Mouse (Mus musculus): ENCODE data around the gene Pmepa1. TPM values are rescaled to one million over a fixed set of nuclear protein-coding genes. Genes with fewer than 3 reads are reported as not detected.

The Pmepa1 gene
- polyA plus RNA-seq, 1 experiment from 2014 or later = 6.9 TPM

- H3K9ac ChIP-seq (ENCODE audit: low read length) = no peak overlapping the region
- WGBS = 83% methylated on average over 9 of the region's 9 CpGs
- no peaks in the 10 kb centered on the region for H3K9me3 ChIP-seq (replicated peaks; ENCODE audit: control insufficient read depth, low read length)
- DNase-seq (ENCODE audit: low spot score) = no peak
- ATAC-seq = no peak
- H3K4me1 ChIP-seq (ENCODE audit: control insufficient read depth, insufficient read depth, low read length) = peaks cover 54% of the 10 kb centered on the region
- no peaks in the 10 kb centered on the region for H3K36me3 ChIP-seq (ENCODE audit: control insufficient read depth, insufficient read depth, low read length)
- H3K27ac ChIP-seq (ENCODE audit: low read depth, low read length) = no peak overlapping the region
- no peak overlapping the region for H3K4me3 ChIP-seq (ENCODE audit: low read depth, low read length)
- no peaks in the 10 kb centered on the region for H3K27me3 ChIP-seq (replicated peaks; ENCODE audit: control insufficient read depth, insufficient read depth, low read length)
- H3K4me2 ChIP-seq (ENCODE audit: low read length) = no peak overlapping the region
Observed at GRCm38 (mm10) chr2:173271541-173271940, 4.8 kb downstream of the Pmepa1 start.

- peaks cover 60% of the 10 kb centered on the region for H3K4me1 ChIP-seq (ENCODE audit: control insufficient read depth, insufficient read depth, low read length)
Observed at GRCm38 (mm10) chr2:173270601-173271248, 5.6 kb downstream of the Pmepa1 start.

GRCm38 (mm10) chr2:173270196-173270595, 6.1 kb downstream of the Pmepa1 start:
- 62% methylated on average over 9 of the region's 9 CpGs for WGBS
- Histone ChIP-seq H3K9ac (ENCODE audit: low read length) (no peak overlapping the region), H3K36me3 (ENCODE audit: control insufficient read depth, insufficient read depth, low read length) (no peaks in the 10 kb centered on the region), H3K27me3 (replicated peaks; ENCODE audit: control insufficient read depth, insufficient read depth, low read length) (no peaks in the 10 kb centered on the region), H3K4me3 (ENCODE audit: low read depth, low read length) (no peak overlapping the region), H3K9me3 (replicated peaks; ENCODE audit: control insufficient read depth, low read length) (no peaks in the 10 kb centered on the region), H3K27ac (ENCODE audit: low read depth, low read length) (no peak overlapping the region), H3K4me1 (ENCODE audit: control insufficient read depth, insufficient read depth, low read length) (peaks cover 65% of the 10 kb centered on the region), H3K4me2 (ENCODE audit: low read length) (no peak overlapping the region)
- ATAC-seq (no peak), DNase-seq (ENCODE audit: low spot score) (no peak)

More at GRCm38 (mm10) chr2:173270601-173271248, 5.6 kb downstream of the Pmepa1 start:
- Histone ChIP-seq H3K36me3 (ENCODE audit: control insufficient read depth, insufficient read depth, low read length) (no peaks in the 10 kb centered on the region), H3K27me3 (replicated peaks; ENCODE audit: control insufficient read depth, insufficient read depth, low read length) (no peaks in the 10 kb centered on the region), H3K9ac (ENCODE audit: low read length) (no peak overlapping the region), H3K4me2 (ENCODE audit: low read length) (no peak overlapping the region), H3K4me3 (ENCODE audit: low read depth, low read length) (no peak overlapping the region), H3K9me3 (replicated peaks; ENCODE audit: control insufficient read depth, low read length) (no peaks in the 10 kb centered on the region), H3K27ac (ENCODE audit: low read depth, low read length) (no peak overlapping the region)
- ATAC-seq (no peak), DNase-seq (ENCODE audit: low spot score) (no peak)
- WGBS = 70% methylated on average over 11 of the region's 11 CpGs

- no peak for ATAC-seq
- Histone ChIP-seq H3K36me3 (ENCODE audit: control insufficient read depth, insufficient read depth, low read length) (no peaks in the 10 kb centered on the region), H3K27me3 (replicated peaks; ENCODE audit: control insufficient read depth, insufficient read depth, low read length) (no peaks in the 10 kb centered on the region), H3K27ac (ENCODE audit: low read depth, low read length) (no peak overlapping the region), H3K9me3 (replicated peaks; ENCODE audit: control insufficient read depth, low read length) (no peaks in the 10 kb centered on the region), H3K4me3 (ENCODE audit: low read depth, low read length) (no peak overlapping the region), H3K9ac (ENCODE audit: low read length) (no peak overlapping the region), H3K4me2 (ENCODE audit: low read length) (no peak overlapping the region), H3K4me1 (ENCODE audit: control insufficient read depth, insufficient read depth, low read length) (peaks cover 59% of the 10 kb centered on the region)
- DNase-seq (ENCODE audit: low spot score) = no peak
- WGBS = 87% methylated on average over 3 of the region's 3 CpGs
Observed at GRCm38 (mm10) chr2:173267562-173267961, 8.8 kb downstream of the Pmepa1 start.

- Histone ChIP-seq H3K36me3 (ENCODE audit: control insufficient read depth, insufficient read depth, low read length) (no peaks in the 10 kb centered on the region), H3K27me3 (replicated peaks; ENCODE audit: control insufficient read depth, insufficient read depth, low read length) (no peaks in the 10 kb centered on the region), H3K9ac (ENCODE audit: low read length) (no peak overlapping the region), H3K4me1 (ENCODE audit: control insufficient read depth, insufficient read depth, low read length) (peaks cover 57% of the 10 kb centered on the region), H3K4me2 (ENCODE audit: low read length) (no peak overlapping the region), H3K4me3 (ENCODE audit: low read depth, low read length) (no peak overlapping the region), H3K9me3 (replicated peaks; ENCODE audit: control insufficient read depth, low read length) (no peaks in the 10 kb centered on the region), H3K27ac (ENCODE audit: low read depth, low read length) (no peak overlapping the region)
- ATAC-seq (no peak), DNase-seq (ENCODE audit: low spot score) (no peak)
- 82% methylated on average over 25 of the region's 25 CpGs for WGBS
Observed at GRCm38 (mm10) chr2:173266349-173267112, 9.8 kb downstream of the Pmepa1 start.

- Histone ChIP-seq H3K27ac (ENCODE audit: low read depth, low read length) (no peak overlapping the region; the same call in 1 of the 2 replicates), H3K4me1 (ENCODE audit: control insufficient read depth, insufficient read depth, low read length) (peaks cover 55% of the 10 kb centered on the region), H3K9me3 (replicated peaks; ENCODE audit: control insufficient read depth, low read length) (no peaks in the 10 kb centered on the region), H3K4me2 (ENCODE audit: low read length) (no peak overlapping the region), H3K27me3 (replicated peaks; ENCODE audit: control insufficient read depth, insufficient read depth, low read length) (no peaks in the 10 kb centered on the region), H3K36me3 (ENCODE audit: control insufficient read depth, insufficient read depth, low read length) (no peaks in the 10 kb centered on the region), H3K4me3 (ENCODE audit: low read depth, low read length) (no peak overlapping the region), H3K9ac (ENCODE audit: low read length) (no peak overlapping the region)
- WGBS = 87% methylated on average over 22 of the region's 22 CpGs
- ATAC-seq = no peak
- no peak for DNase-seq (ENCODE audit: low spot score)
Observed at GRCm38 (mm10) chr2:173265468-173266265, 10.7 kb downstream of the Pmepa1 start.

GRCm38 (mm10) chr2:173264467-173265128, 11.7 kb downstream of the Pmepa1 start:
- ATAC-seq (peak; percentile 81), DNase-seq (ENCODE audit: low spot score) (peak; percentile 93)
- H3K27ac ChIP-seq (ENCODE audit: low read depth, low read length) = no peak overlapping the region; the same call in 1 of the 2 replicates
- H3K36me3 ChIP-seq (ENCODE audit: control insufficient read depth, insufficient read depth, low read length) = no peaks in the 10 kb centered on the region
- H3K4me1 ChIP-seq (ENCODE audit: control insufficient read depth, insufficient read depth, low read length) = peaks cover 51% of the 10 kb centered on the region
- 14% methylated on average over 13 of the region's 13 CpGs for WGBS
- H3K4me2 ChIP-seq (ENCODE audit: low read length) = peak overlapping the region; percentile 19; the same call in 1 of the 2 replicates
- H3K4me3 ChIP-seq (ENCODE audit: low read depth, low read length) = no peak overlapping the region
- no peaks in the 10 kb centered on the region for H3K9me3 ChIP-seq (replicated peaks; ENCODE audit: control insufficient read depth, low read length)
- no peaks in the 10 kb centered on the region for H3K27me3 ChIP-seq (replicated peaks; ENCODE audit: control insufficient read depth, insufficient read depth, low read length)
- H3K9ac ChIP-seq (ENCODE audit: low read length) = 0 out of 2 replicates have a peak overlapping the region, but pooled peaks have one; percentile 6

GRCm38 (mm10) chr2:173263636-173264330, 12.6 kb downstream of the Pmepa1 start:
- no peak overlapping the region for H3K27ac ChIP-seq (ENCODE audit: low read depth, low read length)
- 79% methylated on average over 11 of the region's 11 CpGs for WGBS
- no peaks in the 10 kb centered on the region for H3K36me3 ChIP-seq (ENCODE audit: control insufficient read depth, insufficient read depth, low read length)
- no peaks in the 10 kb centered on the region for H3K9me3 ChIP-seq (replicated peaks; ENCODE audit: control insufficient read depth, low read length)
- H3K27me3 ChIP-seq (replicated peaks; ENCODE audit: control insufficient read depth, insufficient read depth, low read length) = no peaks in the 10 kb centered on the region
- H3K4me1 ChIP-seq (ENCODE audit: control insufficient read depth, insufficient read depth, low read length) = peaks cover 51% of the 10 kb centered on the region
- no peak overlapping the region for H3K9ac ChIP-seq (ENCODE audit: low read length)
- ATAC-seq (no peak), DNase-seq (ENCODE audit: low spot score) (no peak)
- no peak overlapping the region for H3K4me3 ChIP-seq (ENCODE audit: low read depth, low read length)
- no peak overlapping the region for H3K4me2 ChIP-seq (ENCODE audit: low read length)
